11 mouse cellular contexts compared by ENCODE assay signal in genomic region chr19:41618771-41619385, GRCm38 (mm10). TPM values are rescaled to one million over a fixed set of nuclear protein-coding genes. Genes with fewer than 3 reads are reported as not detected.
A peak's percentile ranks its signal among the peaks of the same experiment; 100 is the strongest.
DNase-seq lines count a peak whose midpoint lies in the region; ATAC-seq and TF ChIP-seq lines count a peak whose summit lies in the region.
"Had no signal": no experiment of that assay in that cellular context is flagged by ENCODE, and none has a peak within 500 bp of the region (broad histone marks: within the 10 kb centered on the region; RNA-seq: fewer than 3 reads in every experiment).

No protein-coding gene starts in this region.

- peaks cover 4% of the 10 kb centered on the region; the same call in 1 of the 2 replicates for H3K27me3 ChIP-seq in heart, embryonic 14.5 days (ENCODE audit: control insufficient read depth, insufficient read depth, low read length)

- peak overlapping the region; percentile 11 for H3K4me3 ChIP-seq in gastrocnemius, adult 2 months
- no peak overlapping the region for H3K4me3 ChIP-seq in heart, embryonic 14.5 days (ENCODE audit: control insufficient read depth in 1 of 2, insufficient read depth in 1 of 2, low read depth in 1 of 2, low read length in 2 of 2)
- H3K4me3 ChIP-seq: liver, embryonic 12.5 days had no signal

- no peak for ATAC-seq in heart, embryonic 14.5 days (ENCODE audit: insufficient number of reproducible peaks, insufficient read depth, low FRiP score, low read depth)
- no peak for ATAC-seq in activated CD4-positive, CD25-positive, alpha-beta regulatory T cell, adult 4 months
- ATAC-seq: liver, embryonic 12.5 days had no signal

- peak; percentile 16 for DNase-seq in kidney, adult 9 months
- no peak for DNase-seq in kidney, postnatal 4 days
- DNase-seq in gastrocnemius, adult 2 months: peak; percentile 89
- DNase-seq in mesoderm, embryonic 11.5 days (ENCODE audit: low read depth, low spot score): peak; percentile 24
- DNase-seq in cerebellum, adult 11 months: no peak
- DNase-seq in urinary bladder, adult 18-20 months (ENCODE audit: low spot score in 2 of 2): no peak

- H3K9ac ChIP-seq in heart, embryonic 14.5 days (ENCODE audit: low read length): no peak overlapping the region
- H3K9ac ChIP-seq: liver, embryonic 12.5 days had no signal

- 51% methylated on average over 19 of the region's 19 CpGs for WGBS in heart, embryonic 14.5 days

- H3K4me2 ChIP-seq in heart, embryonic 14.5 days (ENCODE audit: low read length): peak overlapping the region; percentile 35
- H3K4me2 ChIP-seq: liver, embryonic 12.5 days had no signal

- H3K9me3 ChIP-seq in heart, embryonic 14.5 days (ENCODE audit: control insufficient read depth, low read length): no peaks in the 10 kb centered on the region
- H3K9me3 ChIP-seq: G1E; liver, embryonic 12.5 days had no signal

- H3K36me3 ChIP-seq in heart, embryonic 14.5 days (ENCODE audit: control insufficient read depth, insufficient read depth, low read length): no peaks in the 10 kb centered on the region
- H3K36me3 ChIP-seq: G1E; liver, embryonic 12.5 days had no signal

- H3K27ac ChIP-seq in gastrocnemius, adult 2 months: peak overlapping the region; percentile 91
- peak overlapping the region; percentile 25 to 64 for H3K27ac ChIP-seq in heart, embryonic 14.5 days (replicated peaks in 1 of 2; ENCODE audit: control insufficient read depth in 1 of 2, insufficient read depth in 1 of 2, low read depth in 2 of 2, low read length in 2 of 2)
- H3K27ac ChIP-seq: liver, embryonic 12.5 days; macrophage had no signal

- TF ChIP-seq CTCF in gastrocnemius, adult 2 months (IDR thresholded peaks at IDR 0.05): no peak

- H3K4me1 ChIP-seq in heart, embryonic 14.5 days (ENCODE audit: control insufficient read depth in 2 of 2, insufficient read depth in 2 of 2, low read length in 2 of 2): peaks cover 27 to 28% of the 10 kb centered on the region in 2 experiments
- H3K4me1 ChIP-seq: liver, embryonic 12.5 days had no signal

- intact Hi-C loops in gastrocnemius, adult 2 months (cut with DNase I): loop anchor here (2.0 kb wide), 1 partner anchor 136 kb away; the partner anchor contains the start of gene Lcor

RNA-seq across cellular contexts. Expression of gene Gm340, which starts 36.7 kb away (rescaled TPM):
- 1 to 10 TPM; 6.3 TPM for total RNA-seq in gastrocnemius, adult 2 months (2021)
- polyA plus RNA-seq in heart, embryonic 14.5 days (2014; fragmentation: Nextera tagmentation; extraction: Ambion mirVana): 2.1 and 2.9 TPM in 2 replicates
- polyA plus RNA-seq in activated CD4-positive, CD25-positive, alpha-beta regulatory T cell, adult 4 months (2017; shearing (Covaris generic)): 1 to 10 TPM; 2.4 to 5.6 TPM

Comparison
In these comparisons a context has a peak if more than half of its experiments do, and no peak if none do; other contexts are left out.
1. DNase-seq: peak in kidney, adult 9 months (single experiment), gastrocnemius, adult 2 months (single experiment) and mesoderm, embryonic 11.5 days (single experiment); none in kidney, postnatal 4 days (0 of 2), cerebellum, adult 11 months (single experiment) and urinary bladder, adult 18-20 months (0 of 2).